Mouse (Mus musculus) frontal cortex, postnatal 10 days (tissue): ENCODE data around the gene Snapc5.
"Not testable (repeated sequence)": the region's sequence is repeated elsewhere in the genome, so short reads cannot be mapped to it uniquely, and the experiment has no call there.

ENCODE experiments used
- DNase-seq, 2 experiments: peaks; one replicate each; pipeline ENCODE4 v3.0.0; 2022; ENCODE audit warnings: low spot score in 2 of 2, mixed read lengths in 1 of 2

Snapc5 gene

GRCm38 (mm10) chr9:64178974-64179646, at the start of gene Snapc5:
Snapc5 (plus strand) TSS chr9:64179274.
- peak; percentile 86 to 90 for DNase-seq

- DNase-seq = no peak
Observed at GRCm38 (mm10) chr9:64131623-64132022, 47.5 kb upstream of the Snapc5 start.

- peak in 1 of 2 experiments; percentile 24 for DNase-seq
Observed at GRCm38 (mm10) chr9:64138896-64139295, 40.2 kb upstream of the Snapc5 start.

GRCm38 (mm10) chr9:64139879-64140278, 39.2 kb upstream of the Snapc5 start:
- DNase-seq = no peak

- no peak for DNase-seq
Observed at GRCm38 (mm10) chr9:64156641-64157040, 22.4 kb upstream of the Snapc5 start.

- DNase-seq = no peak
Observed at GRCm38 (mm10) chr9:64160471-64160870, 18.6 kb upstream of the Snapc5 start.

GRCm38 (mm10) chr9:64169967-64170366, 9.1 kb upstream of the Snapc5 start:
- DNase-seq = not testable (repeated sequence)

- no peak for DNase-seq
Observed at GRCm38 (mm10) chr9:64172145-64172815, 6.8 kb upstream of the Snapc5 start.

GRCm38 (mm10) chr9:64172816-64173665, 6.0 kb upstream of the Snapc5 start, which contains the start of the genes Zwilch and Rpl4:
Zwilch (minus strand) TSS chr9:64173104.
Rpl4 (plus strand) TSS chr9:64173375.
- DNase-seq = peak; percentile 71 to 79

GRCm38 (mm10) chr9:64173666-64174220, 5.3 kb upstream of the Snapc5 start:
- DNase-seq = no peak

GRCm38 (mm10) chr9:64174341-64174740, 4.7 kb upstream of the Snapc5 start:
- no peak for DNase-seq

- DNase-seq = no peak
Observed at GRCm38 (mm10) chr9:64174766-64175165, 4.3 kb upstream of the Snapc5 start.

GRCm38 (mm10) chr9:64175378-64175777, 3.7 kb upstream of the Snapc5 start:
- DNase-seq = no peak

- no peak for DNase-seq
Observed at GRCm38 (mm10) chr9:64178610-64178973, 482 bp upstream of the Snapc5 start.

- not testable (repeated sequence) for DNase-seq
Observed at GRCm38 (mm10) chr9:64183295-64183694, 4.2 kb downstream of the Snapc5 start.

- DNase-seq = no peak
Observed at GRCm38 (mm10) chr9:64184166-64184840, 5.2 kb downstream of the Snapc5 start.

- no peak for DNase-seq
Observed at GRCm38 (mm10) chr9:64193879-64194278, 14.8 kb downstream of the Snapc5 start.

GRCm38 (mm10) chr9:64195554-64195953, 16.5 kb downstream of the Snapc5 start:
- peak; percentile 36 to 38 for DNase-seq

GRCm38 (mm10) chr9:64197524-64197923, 18.4 kb downstream of the Snapc5 start:
- DNase-seq = no peak

- no peak for DNase-seq
Observed at GRCm38 (mm10) chr9:64198068-64198762, 19.1 kb downstream of the Snapc5 start.
